ENCODE assay signal across 22 mouse cellular contexts in genomic region chr16:95743104-95743503, GRCm38 (mm10). TPM values are rescaled to one million over a fixed set of nuclear protein-coding genes. Genes with fewer than 3 reads are reported as not detected.
DNase-seq lines count a peak whose midpoint lies in the region; ATAC-seq and TF ChIP-seq lines count a peak whose summit lies in the region.
"Had no signal": no experiment of that assay in that cellular context is flagged by ENCODE, and none has a peak within 500 bp of the region (broad histone marks: within the 10 kb centered on the region; RNA-seq: fewer than 3 reads in every experiment).

No protein-coding gene starts in this region.

- DNase-seq in kidney, adult 2 months: peak; percentile 26
- DNase-seq in kidney, postnatal 10 days: no peak
- DNase-seq in lung, postnatal 0 days (ENCODE audit: low spot score): peak; percentile 77
- DNase-seq in lung, postnatal 14 days: no peak
- DNase-seq in stomach, postnatal 0 days (ENCODE audit: low spot score): no peak
- DNase-seq in adrenal gland, postnatal 36 days: no peak
- DNase-seq in thymus, adult 18-20 months: no peak
- DNase-seq: adrenal gland, postnatal 25 days; cerebellum, adult 18-20 months; cerebellum, postnatal 25 days; heart, postnatal 36 days; kidney, adult 18-20 months; retina, postnatal 1 day; thymus, adult 2 months had no signal

- H3K4me3 ChIP-seq in kidney, adult 2 months (ENCODE audit: insufficient read depth, low read depth, low read length): no peak overlapping the region
- no peak overlapping the region for H3K4me3 ChIP-seq in lung, postnatal 0 days (ENCODE audit: low read depth, low read length)
- H3K4me3 ChIP-seq in embryonic fibroblast, embryonic 13.5 days (ENCODE audit: insufficient read depth, low read length): no peak overlapping the region
- no peak overlapping the region for H3K4me3 ChIP-seq in stomach, postnatal 0 days (ENCODE audit: low read depth, low read length)
- H3K4me3 ChIP-seq: erythroblast, embryonic 14.5 days; forebrain, embryonic 13.5 days; heart, embryonic 10.5 days; hindbrain, embryonic 15.5 days; limb, embryonic 13.5 days; liver, embryonic 15.5 days had no signal

- peak; percentile 51; the same call in 1 of the 2 replicates for TF ChIP-seq EP300 in lung, postnatal 0 days (IDR thresholded peaks at IDR 0.05)
- TF ChIP-seq EP300 in stomach, postnatal 0 days (optimal IDR thresholded peaks at IDR 0.05): peak; percentile 44

- no peaks in the 10 kb centered on the region; the same call in 1 of the 2 replicates for H3K4me1 ChIP-seq in kidney, adult 2 months (ENCODE audit: control insufficient read depth, insufficient read depth, low read length)
- H3K4me1 ChIP-seq in lung, postnatal 0 days (ENCODE audit: insufficient read depth, low read depth, low read length): peaks cover 3% of the 10 kb centered on the region; the same call in 1 of the 2 replicates
- H3K4me1 ChIP-seq in embryonic fibroblast, embryonic 13.5 days (ENCODE audit: control insufficient read depth, insufficient read depth, low read length): peaks cover 10% of the 10 kb centered on the region
- peaks cover 4% of the 10 kb centered on the region; the same call in 1 of the 2 replicates for H3K4me1 ChIP-seq in stomach, postnatal 0 days (replicated peaks; ENCODE audit: control insufficient read depth, insufficient read depth)
- H3K4me1 ChIP-seq: liver, embryonic 15.5 days had no signal

- H3K36me3 ChIP-seq in kidney, adult 2 months (ENCODE audit: control insufficient read depth, insufficient read depth, low read length): no peaks in the 10 kb centered on the region
- H3K36me3 ChIP-seq in lung, postnatal 0 days (ENCODE audit: insufficient read depth, low read length): no peaks in the 10 kb centered on the region
- no peaks in the 10 kb centered on the region for H3K36me3 ChIP-seq in stomach, postnatal 0 days (ENCODE audit: control insufficient read depth, insufficient read depth, low read length)
- H3K36me3 ChIP-seq: heart, embryonic 10.5 days; hindbrain, embryonic 15.5 days; limb, embryonic 13.5 days; liver, embryonic 15.5 days had no signal

- WGBS in kidney, adult 2 months: 37% methylated on average over 4 of the region's 4 CpGs
- WGBS in lung, postnatal 0 days: 30% methylated on average over 4 of the region's 4 CpGs
- 30% methylated on average over 4 of the region's 4 CpGs for WGBS in stomach, postnatal 0 days

- no peak overlapping the region for H3K4me2 ChIP-seq in lung, postnatal 0 days (replicated peaks; ENCODE audit: low read depth, low read length)
- H3K4me2 ChIP-seq in stomach, postnatal 0 days (replicated peaks; ENCODE audit: low read depth): no peak overlapping the region
- H3K4me2 ChIP-seq: forebrain, embryonic 13.5 days; hindbrain, embryonic 15.5 days; limb, embryonic 13.5 days; liver, embryonic 15.5 days; midbrain, embryonic 11.5 days had no signal

- no peak for TF ChIP-seq POLR2A in kidney, adult 2 months (IDR thresholded peaks at IDR 0.05; ENCODE audit: low read depth, low read length)
- TF ChIP-seq POLR2A in embryonic fibroblast, embryonic 13.5 days (IDR thresholded peaks at IDR 0.05; ENCODE audit: low read depth, low read length): no peak

- no peak for TF ChIP-seq CTCF in kidney, adult 2 months (conservative IDR thresholded peaks at IDR 0.05; ENCODE audit: insufficient read depth, insufficient read length, low read depth, low read length)
- no peak for TF ChIP-seq CTCF in lung, postnatal 0 days (IDR thresholded peaks at IDR 0.05)
- no peak for TF ChIP-seq CTCF in embryonic fibroblast, embryonic 13.5 days (IDR thresholded peaks at IDR 0.05; ENCODE audit: borderline replicate concordance, insufficient read depth, low read length)
- no peak for TF ChIP-seq CTCF in stomach, postnatal 0 days (IDR thresholded peaks at IDR 0.05; ENCODE audit: low read depth)

- no peak for ATAC-seq in lung, postnatal 0 days
- no peak for ATAC-seq in stomach, postnatal 0 days (ENCODE audit: low FRiP score, low TSS enrichment)
- ATAC-seq: forebrain, embryonic 13.5 days had no signal

- H3K27me3 ChIP-seq in kidney, adult 2 months (replicated peaks; ENCODE audit: control insufficient read depth, insufficient read depth, low read length): no peaks in the 10 kb centered on the region
- H3K27me3 ChIP-seq in lung, postnatal 0 days (replicated peaks; ENCODE audit: insufficient read depth, low read length): no peaks in the 10 kb centered on the region
- no peaks in the 10 kb centered on the region for H3K27me3 ChIP-seq in stomach, postnatal 0 days (ENCODE audit: control insufficient read depth, insufficient read depth, low read length)
- H3K27me3 ChIP-seq: forebrain, embryonic 13.5 days; hindbrain, embryonic 15.5 days; limb, embryonic 13.5 days; liver, embryonic 15.5 days had no signal

- H3K9ac ChIP-seq in lung, postnatal 0 days (replicated peaks; ENCODE audit: low read depth): no peak overlapping the region
- no peak overlapping the region for H3K9ac ChIP-seq in stomach, postnatal 0 days (ENCODE audit: low read length)
- H3K9ac ChIP-seq: forebrain, embryonic 13.5 days; hindbrain, embryonic 15.5 days; limb, embryonic 13.5 days; liver, embryonic 15.5 days had no signal

- H3K9me3 ChIP-seq in lung, postnatal 0 days (ENCODE audit: low read length): no peaks in the 10 kb centered on the region
- H3K9me3 ChIP-seq in stomach, postnatal 0 days (ENCODE audit: control insufficient read depth, low read length): no peaks in the 10 kb centered on the region
- H3K9me3 ChIP-seq: forebrain, embryonic 13.5 days; heart, embryonic 10.5 days; hindbrain, embryonic 15.5 days; limb, embryonic 13.5 days; liver, embryonic 15.5 days had no signal

- H3K27ac ChIP-seq in kidney, adult 2 months (ENCODE audit: insufficient read depth, low read depth, low read length): no peak overlapping the region
- H3K27ac ChIP-seq in lung, postnatal 0 days (ENCODE audit: low read length): 0 out of 2 replicates have a peak overlapping the region, but pooled peaks have one; percentile 38
- H3K27ac ChIP-seq in embryonic fibroblast, embryonic 13.5 days (ENCODE audit: insufficient read depth, low read length): peak overlapping the region; percentile 56
- no peak overlapping the region for H3K27ac ChIP-seq in stomach, postnatal 0 days (replicated peaks)
- H3K27ac ChIP-seq: forebrain, embryonic 13.5 days; heart, embryonic 10.5 days; hindbrain, embryonic 15.5 days; limb, embryonic 13.5 days; liver, embryonic 15.5 days had no signal

RNA-seq across cellular contexts. Expression of gene Ets2, which starts 41.2 kb away (rescaled TPM):
- polyA plus RNA-seq in kidney, adult 2 months (2012; rRNA removed): 33.8 and 38.8 TPM in 2 replicates
- 71.2 and 75.5 TPM in 2 replicates for polyA plus RNA-seq in lung, postnatal 0 days (2015; fragmentation: Nextera tagmentation; extraction: Ambion mirVana)
- 39.9 and 65.7 TPM in 2 replicates for polyA plus RNA-seq in embryonic fibroblast, embryonic 13.5 days (2011; ENCODE audit: insufficient read length, low read depth, missing spikeins)
- polyA plus RNA-seq in stomach, postnatal 0 days (2015; fragmentation: Nextera tagmentation; extraction: Ambion mirVana): 35.1 and 38.1 TPM in 2 replicates
- total RNA-seq in adrenal gland, postnatal 36 days (2021): 10 to 100 TPM; 43.1 to 57.4 TPM

Comparison
In these comparisons a context has a peak if more than half of its experiments do, and no peak if none do; other contexts are left out.
1. DNase-seq: peak in kidney, adult 2 months (single experiment) and lung, postnatal 0 days (single experiment); none in kidney, postnatal 10 days (single experiment), lung, postnatal 14 days (single experiment), stomach, postnatal 0 days (single experiment), adrenal gland, postnatal 36 days (0 of 2) and thymus, adult 18-20 months (0 of 2).
2. H3K27ac ChIP-seq: peak in lung, postnatal 0 days (single experiment) and embryonic fibroblast, embryonic 13.5 days (single experiment); none in kidney, adult 2 months (single experiment) and stomach, postnatal 0 days (single experiment).